Mouse (Mus musculus): ENCODE results near the gene Lbh. TPM values are rescaled to one million over a fixed set of nuclear protein-coding genes. Genes with fewer than 3 reads are reported as not detected.

The Lbh gene
- total and polyA plus RNA-seq, 2 experiments from 2014 or later, result 4.6 to 79.4 TPM

DNA sequence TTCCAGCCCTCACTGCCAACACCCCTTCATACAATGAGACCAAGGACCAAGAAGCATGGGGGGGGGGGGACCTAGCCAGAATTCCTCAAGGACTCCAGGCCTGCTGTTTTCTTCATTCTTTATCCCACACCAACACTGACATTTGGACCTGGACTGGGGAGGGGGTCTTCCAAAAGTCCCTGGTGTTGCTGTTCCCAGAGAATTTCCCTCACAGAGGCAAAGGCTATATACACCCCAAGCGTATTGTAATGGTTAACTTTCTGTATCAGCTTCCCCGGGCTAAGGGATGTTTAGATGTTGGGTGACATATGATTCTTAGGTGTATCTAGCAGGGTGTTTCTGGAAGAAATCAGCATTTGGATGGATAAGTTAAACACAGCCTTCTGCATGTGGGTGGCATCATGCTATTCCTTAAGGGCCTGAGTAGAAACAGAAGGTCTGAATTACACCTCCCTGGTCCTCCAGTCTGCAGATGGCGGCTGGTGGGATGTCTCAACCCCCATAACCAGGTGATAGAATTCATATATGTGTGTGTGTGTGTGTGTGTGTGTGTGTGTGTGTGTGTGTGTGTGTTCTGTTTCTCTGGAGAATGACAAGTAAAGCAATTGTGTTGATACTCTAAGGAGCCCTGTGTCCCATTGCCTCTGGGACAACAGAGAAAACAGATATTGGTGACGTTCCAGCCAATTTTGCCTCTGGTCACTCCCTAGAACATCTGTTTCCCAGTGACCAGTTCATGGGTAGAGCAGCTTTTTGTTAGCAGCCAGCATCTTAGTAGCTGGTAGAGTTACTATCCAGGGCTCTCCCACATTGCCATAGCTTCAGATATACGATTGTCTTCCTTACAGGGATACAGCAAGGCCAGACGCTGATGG is 35.9 kb downstream of the Lbh start:
- TF ChIP-seq CTCF (IDR thresholded peaks at IDR 0.05; ENCODE audit: low read depth), result no peak
- DNase-seq (ENCODE audit: low spot score) (no peak), ATAC-seq (no peak)
- H3K4me1 ChIP-seq (ENCODE audit: insufficient read depth, low read length), result no peaks in the 10 kb centered on the region
- no peak overlapping the region for H3K27ac ChIP-seq
- H3K36me3 ChIP-seq (ENCODE audit: insufficient read depth, low read length), result no peaks in the 10 kb centered on the region
- no peaks in the 10 kb centered on the region for H3K9me3 ChIP-seq (ENCODE audit: low read length)
- no peaks in the 10 kb centered on the region for H3K27me3 ChIP-seq (ENCODE audit: insufficient read depth, low read length)
- no peak overlapping the region for H3K4me2 ChIP-seq (ENCODE audit: low read depth, low read length)
- WGBS, result 87% methylated on average over 6 of the region's 6 CpGs
- H3K9ac ChIP-seq (replicated peaks; ENCODE audit: low read length), result no peak overlapping the region
- H3K4me3 ChIP-seq (ENCODE audit: low read length), result no peak overlapping the region

DNA sequence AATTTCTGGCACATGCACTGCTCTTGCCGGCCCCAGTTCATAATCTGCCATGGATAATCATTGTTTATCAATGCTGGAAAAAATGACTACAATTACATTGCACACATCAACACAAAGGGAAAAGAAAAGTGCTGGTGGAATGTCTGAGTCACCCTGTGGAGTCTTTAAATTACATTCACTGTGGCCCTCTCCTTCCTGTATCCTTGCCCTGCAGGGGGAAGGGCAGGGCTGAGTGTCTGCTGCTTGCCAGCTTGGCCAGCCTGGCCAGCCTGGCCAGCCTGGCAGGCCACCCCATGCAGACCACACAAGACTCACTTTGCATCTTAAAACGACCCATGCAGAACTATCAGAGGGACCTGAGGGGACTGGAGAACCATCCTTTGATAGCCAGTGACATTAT is 37.4 kb downstream of the Lbh start:
- Histone ChIP-seq H3K27me3 (ENCODE audit: insufficient read depth, low read length) (no peaks in the 10 kb centered on the region), H3K9me3 (ENCODE audit: low read length) (no peaks in the 10 kb centered on the region), H3K36me3 (ENCODE audit: insufficient read depth, low read length) (no peaks in the 10 kb centered on the region), H3K9ac (replicated peaks; ENCODE audit: low read length) (no peak overlapping the region), H3K4me1 (ENCODE audit: insufficient read depth, low read length) (no peaks in the 10 kb centered on the region), H3K4me2 (ENCODE audit: low read depth, low read length) (no peak overlapping the region), H3K4me3 (ENCODE audit: low read length) (no peak overlapping the region), H3K27ac (no peak overlapping the region)
- ATAC-seq (peak; percentile 59; the same call in 1 of the 2 replicates), DNase-seq (ENCODE audit: low spot score) (no peak)
- 26% methylated on average over 2 of the region's 2 CpGs for WGBS
- no peak for TF ChIP-seq CTCF (IDR thresholded peaks at IDR 0.05; ENCODE audit: low read depth)

DNA sequence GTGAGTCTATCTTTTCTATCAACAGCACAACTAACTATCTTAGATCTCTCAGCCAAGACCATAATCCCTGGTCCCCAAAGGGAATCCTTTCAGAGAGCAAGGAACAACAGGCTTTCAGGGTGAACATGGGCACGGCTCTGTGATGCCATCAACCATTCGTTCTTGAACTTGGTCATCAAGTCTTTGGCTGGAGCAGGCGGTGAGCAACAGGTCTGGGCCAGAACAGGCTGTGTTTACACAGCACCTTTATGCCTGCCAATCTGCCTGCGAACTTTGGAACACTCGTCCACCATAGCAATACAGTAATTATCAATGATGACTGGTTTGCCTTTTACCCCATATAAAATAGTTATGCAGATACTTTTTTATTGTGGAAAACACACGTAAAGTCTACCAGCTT is 38.9 kb downstream of the Lbh start:
- no peak overlapping the region for H3K9ac ChIP-seq (replicated peaks; ENCODE audit: low read length)
- H3K4me2 ChIP-seq (ENCODE audit: low read depth, low read length), result no peak overlapping the region
- H3K27ac ChIP-seq, result no peak overlapping the region
- no peak for DNase-seq (ENCODE audit: low spot score)
- H3K9me3 ChIP-seq (ENCODE audit: low read length), result no peaks in the 10 kb centered on the region
- no peaks in the 10 kb centered on the region for H3K27me3 ChIP-seq (ENCODE audit: insufficient read depth, low read length)
- H3K36me3 ChIP-seq (ENCODE audit: insufficient read depth, low read length), result no peaks in the 10 kb centered on the region
- no peak for ATAC-seq
- 92% methylated on average over 6 of the region's 6 CpGs for WGBS
- no peak for TF ChIP-seq CTCF (IDR thresholded peaks at IDR 0.05; ENCODE audit: low read depth)
- no peak overlapping the region for H3K4me3 ChIP-seq (ENCODE audit: low read length)
- no peaks in the 10 kb centered on the region for H3K4me1 ChIP-seq (ENCODE audit: insufficient read depth, low read length)

DNA sequence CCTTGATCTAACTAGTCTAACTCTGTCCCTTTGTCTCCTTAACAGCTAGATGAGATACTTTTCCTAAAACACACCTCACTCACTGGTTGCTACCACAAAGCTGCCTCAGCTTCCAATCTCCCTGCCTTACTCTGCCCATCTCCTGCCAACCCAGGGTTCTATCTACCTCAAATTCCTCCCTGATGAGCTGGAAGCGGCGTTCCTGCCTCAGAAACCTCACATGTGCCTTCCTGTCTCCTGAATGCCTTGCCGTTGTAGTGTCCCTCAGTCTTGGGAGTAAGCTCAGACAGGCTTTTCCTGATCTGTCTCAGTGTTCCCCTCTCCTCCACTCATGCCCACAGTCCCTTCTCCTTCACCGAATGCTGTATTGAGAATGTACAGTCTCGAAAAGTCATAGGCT is 40.8 kb downstream of the Lbh start:
- no peak for ATAC-seq
- no peak overlapping the region for H3K9ac ChIP-seq (replicated peaks; ENCODE audit: low read length)
- no peaks in the 10 kb centered on the region for H3K9me3 ChIP-seq (ENCODE audit: low read length)
- H3K4me1 ChIP-seq (ENCODE audit: insufficient read depth, low read length), result no peaks in the 10 kb centered on the region
- no peak for DNase-seq (ENCODE audit: low spot score)
- no peaks in the 10 kb centered on the region for H3K36me3 ChIP-seq (ENCODE audit: insufficient read depth, low read length)
- no peak for TF ChIP-seq CTCF (IDR thresholded peaks at IDR 0.05; ENCODE audit: low read depth)
- 89% methylated on average over 5 of the region's 5 CpGs for WGBS
- H3K27ac ChIP-seq, result no peak overlapping the region
- no peak overlapping the region for H3K4me2 ChIP-seq (ENCODE audit: low read depth, low read length)
- H3K27me3 ChIP-seq (ENCODE audit: insufficient read depth, low read length), result no peaks in the 10 kb centered on the region
- H3K4me3 ChIP-seq (ENCODE audit: low read length), result no peak overlapping the region

DNA sequence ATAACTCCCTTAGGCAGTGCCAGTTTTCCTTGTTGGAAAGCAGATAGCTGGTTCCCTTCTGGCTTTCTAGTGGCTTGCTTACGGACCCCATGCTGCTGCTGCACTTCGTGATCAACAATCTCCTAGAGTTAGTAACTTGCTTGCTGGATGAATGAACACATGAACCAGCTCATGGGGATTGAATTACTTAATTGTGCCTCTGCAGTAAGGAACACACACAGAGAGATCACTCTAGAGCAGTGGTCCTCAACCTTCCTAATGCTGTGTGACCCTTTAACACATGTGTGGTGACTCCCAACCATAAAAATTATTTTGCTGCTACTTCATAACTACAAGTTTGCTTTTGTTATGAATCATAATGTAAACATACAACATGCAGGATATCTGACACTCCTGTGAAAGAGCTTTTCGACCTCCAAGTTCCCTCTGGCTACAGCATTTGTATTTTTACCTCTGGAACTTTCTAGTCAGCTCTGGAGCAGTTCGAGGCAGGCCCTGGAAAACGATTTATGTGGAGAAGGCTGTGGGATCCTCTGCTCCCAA is 41.5 kb downstream of the Lbh start:
- DNase-seq (ENCODE audit: low spot score), result no peak
- Histone ChIP-seq H3K9ac (replicated peaks; ENCODE audit: low read length) (no peak overlapping the region), H3K4me2 (ENCODE audit: low read depth, low read length) (no peak overlapping the region), H3K4me1 (ENCODE audit: insufficient read depth, low read length) (no peaks in the 10 kb centered on the region), H3K4me3 (ENCODE audit: low read length) (no peak overlapping the region), H3K9me3 (ENCODE audit: low read length) (no peaks in the 10 kb centered on the region), H3K36me3 (ENCODE audit: insufficient read depth, low read length) (no peaks in the 10 kb centered on the region), H3K27ac (no peak overlapping the region), H3K27me3 (ENCODE audit: insufficient read depth, low read length) (no peaks in the 10 kb centered on the region)
- 68% methylated on average over 5 of the region's 5 CpGs for WGBS
- no peak for ATAC-seq
- TF ChIP-seq CTCF (IDR thresholded peaks at IDR 0.05; ENCODE audit: low read depth), result no peak

DNA sequence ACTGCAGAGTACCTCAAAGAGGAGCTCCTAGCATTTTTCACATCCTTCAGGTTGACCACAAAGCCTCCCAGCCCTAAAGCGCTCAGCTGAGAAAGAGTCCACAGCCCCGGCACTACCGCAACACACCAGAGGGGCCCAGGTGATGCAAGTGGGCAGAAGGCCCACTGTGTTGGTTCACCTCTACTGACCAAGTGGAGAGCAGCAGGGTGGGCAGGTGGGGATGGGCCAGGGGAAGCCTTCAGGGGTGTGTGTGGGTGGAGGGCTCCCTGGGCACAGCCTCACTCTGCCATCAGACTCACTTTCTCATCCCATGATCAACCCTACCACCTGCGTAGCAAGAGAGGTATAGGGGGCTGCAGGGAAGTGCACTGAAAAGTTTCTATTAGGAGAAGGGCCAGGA is 42.1 kb downstream of the Lbh start:
- Histone ChIP-seq H3K4me1 (ENCODE audit: insufficient read depth, low read length) (no peaks in the 10 kb centered on the region), H3K9me3 (ENCODE audit: low read length) (no peaks in the 10 kb centered on the region), H3K27ac (no peak overlapping the region), H3K4me3 (ENCODE audit: low read length) (no peak overlapping the region), H3K4me2 (ENCODE audit: low read depth, low read length) (no peak overlapping the region), H3K27me3 (ENCODE audit: insufficient read depth, low read length) (no peaks in the 10 kb centered on the region), H3K36me3 (ENCODE audit: insufficient read depth, low read length) (no peaks in the 10 kb centered on the region), H3K9ac (replicated peaks; ENCODE audit: low read length) (no peak overlapping the region)
- no peak for TF ChIP-seq CTCF (IDR thresholded peaks at IDR 0.05; ENCODE audit: low read depth)
- WGBS, result 96% methylated on average over 4 of the region's 4 CpGs
- ATAC-seq (no peak), DNase-seq (ENCODE audit: low spot score) (no peak)

DNA sequence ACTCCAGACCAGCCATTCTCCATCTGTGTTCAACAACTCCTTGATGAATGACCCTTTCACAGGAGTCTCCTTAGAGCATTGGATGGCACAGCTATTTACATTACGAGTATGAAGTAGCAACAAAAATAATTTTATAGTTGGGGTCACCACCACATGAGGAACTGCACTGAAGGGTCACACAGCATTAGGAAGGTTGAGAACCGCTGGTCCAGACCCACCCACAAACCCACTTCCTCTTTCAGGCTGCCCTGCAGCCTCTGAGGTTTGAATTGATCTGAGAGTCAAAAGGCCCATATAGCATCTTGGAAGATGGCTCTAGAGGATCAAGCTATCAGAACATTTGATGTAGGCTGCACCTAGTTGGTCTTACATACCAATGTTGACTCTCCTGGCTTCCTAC is 42.8 kb downstream of the Lbh start:
- ATAC-seq, result no peak
- Histone ChIP-seq H3K4me2 (ENCODE audit: low read depth, low read length) (no peak overlapping the region), H3K9ac (replicated peaks; ENCODE audit: low read length) (no peak overlapping the region), H3K27me3 (ENCODE audit: insufficient read depth, low read length) (no peaks in the 10 kb centered on the region), H3K4me3 (ENCODE audit: low read length) (no peak overlapping the region), H3K36me3 (ENCODE audit: insufficient read depth, low read length) (no peaks in the 10 kb centered on the region), H3K27ac (no peak overlapping the region), H3K9me3 (ENCODE audit: low read length) (no peaks in the 10 kb centered on the region), H3K4me1 (ENCODE audit: insufficient read depth, low read length) (no peaks in the 10 kb centered on the region)
- TF ChIP-seq CTCF (IDR thresholded peaks at IDR 0.05; ENCODE audit: low read depth), result no peak
- 81% methylated on average over 2 of the region's 2 CpGs for WGBS
- no peak for DNase-seq (ENCODE audit: low spot score)

Measured in hindbrain, postnatal 0 days (tissue).